Mouse (Mus musculus) thymus, postnatal 25 days (tissue): ENCODE measurements at regions not wholly inside any gene's neighbourhood (a gene's known extent, or its start where the extent isn't known, plus 50 kb on each side); places are given as distances from the start of the nearest gene placed in this dataset.

ENCODE experiments used
- DNase-seq: peaks from one replicate; pipeline ENCODE4 v3.0.0; 2022

DNA sequence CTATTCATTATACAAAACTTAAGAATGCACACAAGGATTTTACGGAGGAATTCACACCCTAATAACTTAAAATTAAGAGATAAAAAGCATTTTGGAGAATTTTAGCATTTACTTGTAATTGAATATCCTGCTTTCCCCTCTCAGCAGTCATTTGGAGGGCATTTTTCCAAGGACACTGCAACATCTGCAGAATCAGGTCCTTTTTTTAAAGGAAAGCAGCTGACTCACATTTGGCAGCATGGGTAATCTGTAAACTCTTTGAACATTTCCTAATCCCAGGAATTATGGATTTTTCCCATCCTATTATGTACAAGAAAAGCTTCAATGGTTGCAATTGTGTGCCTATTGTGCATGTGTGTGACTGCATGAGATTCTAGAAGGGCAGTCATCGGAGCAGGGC lies 112.0 kb downstream of the Gm19410 start:
- no peak for DNase-seq

DNA sequence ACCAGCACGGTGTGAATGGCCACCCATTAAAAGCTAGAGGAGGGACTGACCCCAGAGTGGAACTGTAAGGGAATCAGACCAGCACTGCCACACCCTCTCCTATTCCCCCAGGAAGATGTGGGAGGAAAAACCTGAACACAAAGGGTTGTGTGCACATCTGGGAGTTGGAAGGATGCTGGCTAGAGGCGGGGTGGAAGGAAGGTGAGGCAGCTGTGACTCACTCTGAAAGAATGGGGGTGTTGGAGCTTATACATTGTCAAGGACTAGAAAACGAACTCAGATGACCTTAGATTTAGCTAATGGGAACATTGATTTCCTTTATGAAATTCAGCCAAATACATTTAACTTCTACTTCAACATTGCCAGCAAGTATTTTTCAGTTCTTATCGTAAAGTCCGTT lies 116.2 kb downstream of the Gm19410 start:
- no peak for DNase-seq

GRCm38 (mm10) chr8:35882638-35883455 lies 117.3 kb downstream of the Gm19410 start:
- no peak for DNase-seq

DNA sequence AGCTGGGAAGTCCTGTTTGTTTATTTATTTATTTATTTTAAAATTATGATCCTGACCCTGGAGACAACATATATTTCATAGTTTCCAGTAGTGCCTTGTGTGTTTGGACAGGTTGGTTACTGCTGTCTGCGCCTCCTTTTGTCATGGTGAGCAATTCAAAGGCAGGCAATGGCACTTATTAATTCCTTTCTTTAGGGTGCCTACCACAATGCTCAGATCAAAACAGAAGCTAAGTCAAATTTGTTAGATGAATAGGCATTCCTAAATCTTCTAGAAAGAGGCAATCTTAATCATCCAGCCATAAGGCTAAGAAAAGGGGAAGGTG lies 117.8 kb downstream of the Gm19410 start:
- no peak for DNase-seq

DNA sequence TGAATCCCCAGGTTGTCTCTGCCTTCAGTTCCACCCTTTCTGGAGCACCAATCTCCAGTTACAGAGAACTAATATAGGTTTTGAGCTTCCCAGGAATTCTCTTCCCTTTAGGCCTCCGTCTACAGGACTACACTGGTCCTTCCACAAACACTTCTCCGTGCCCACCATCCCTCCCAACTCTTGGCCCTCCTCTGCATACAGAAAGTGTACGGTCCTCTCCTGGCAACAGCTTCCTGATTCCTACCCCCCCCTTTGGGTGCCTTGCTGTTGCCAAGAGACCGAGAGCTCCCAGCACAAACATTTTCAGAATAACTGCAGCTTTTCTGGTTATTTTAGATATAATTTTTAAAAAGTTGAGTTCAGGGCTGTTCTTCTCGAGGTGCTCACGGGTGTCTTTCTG lies 119.0 kb downstream of the Gm19410 start:
- DNase-seq, result no peak

DNA sequence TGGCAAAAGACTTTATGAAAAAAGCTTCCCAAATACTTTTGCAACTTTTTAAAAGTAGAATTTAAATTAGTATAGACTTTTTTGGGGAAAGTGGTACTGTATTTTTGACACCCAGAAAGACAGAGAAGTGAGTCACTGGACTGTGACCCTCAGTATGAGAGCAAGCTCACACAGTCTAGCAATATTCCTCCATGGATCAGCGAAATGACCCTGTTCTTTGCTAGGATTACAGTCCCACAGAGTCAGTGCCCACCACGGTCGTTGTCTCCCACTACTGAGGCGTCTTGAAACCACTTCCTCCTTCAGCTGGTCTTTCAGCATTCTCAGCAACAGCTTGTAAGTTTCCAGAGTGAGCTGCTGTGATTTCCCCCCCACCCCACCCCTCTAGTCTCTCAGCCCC lies 124.5 kb downstream of the Gm19410 start:
- no peak for DNase-seq

GRCm38 (mm10) chr8:35891769-35892168 lies 126.2 kb downstream of the Gm19410 start:
- no peak for DNase-seq

DNA sequence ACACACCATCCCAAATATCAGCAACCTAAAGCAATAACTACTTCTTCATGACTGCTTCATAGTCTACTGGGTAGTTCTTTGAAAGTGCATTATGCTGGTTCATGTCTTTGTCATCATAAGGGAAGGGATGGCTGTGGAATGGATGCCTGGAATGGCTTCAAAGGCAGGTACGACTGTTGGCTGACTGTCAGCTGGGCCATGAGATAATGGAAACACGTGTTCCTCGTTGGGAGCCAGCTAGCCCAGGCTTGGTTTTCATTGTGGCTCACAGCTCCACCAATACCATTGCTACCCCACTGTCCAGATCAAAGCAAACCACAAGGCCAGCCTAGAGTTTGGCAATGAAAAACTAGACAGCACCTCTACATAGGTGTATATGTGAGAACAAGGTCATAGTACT lies 132.9 kb downstream of the Gm19410 start:
- no peak for DNase-seq

- DNase-seq, result no peak
Measured at GRCm38 (mm10) chr8:35901490-35901889, 135.9 kb downstream of the Gm19410 start.

- DNase-seq, result no peak
Measured at GRCm38 (mm10) chr8:35904711-35905450, 139.3 kb downstream of the Gm19410 start.

- DNase-seq, result no peak
Measured at GRCm38 (mm10) chr8:35907998-35908397, 142.4 kb downstream of the Gm19410 start.

- DNase-seq, result no peak
Measured at GRCm38 (mm10) chr8:35912264-35912663, 146.7 kb downstream of the Gm19410 start.

DNA sequence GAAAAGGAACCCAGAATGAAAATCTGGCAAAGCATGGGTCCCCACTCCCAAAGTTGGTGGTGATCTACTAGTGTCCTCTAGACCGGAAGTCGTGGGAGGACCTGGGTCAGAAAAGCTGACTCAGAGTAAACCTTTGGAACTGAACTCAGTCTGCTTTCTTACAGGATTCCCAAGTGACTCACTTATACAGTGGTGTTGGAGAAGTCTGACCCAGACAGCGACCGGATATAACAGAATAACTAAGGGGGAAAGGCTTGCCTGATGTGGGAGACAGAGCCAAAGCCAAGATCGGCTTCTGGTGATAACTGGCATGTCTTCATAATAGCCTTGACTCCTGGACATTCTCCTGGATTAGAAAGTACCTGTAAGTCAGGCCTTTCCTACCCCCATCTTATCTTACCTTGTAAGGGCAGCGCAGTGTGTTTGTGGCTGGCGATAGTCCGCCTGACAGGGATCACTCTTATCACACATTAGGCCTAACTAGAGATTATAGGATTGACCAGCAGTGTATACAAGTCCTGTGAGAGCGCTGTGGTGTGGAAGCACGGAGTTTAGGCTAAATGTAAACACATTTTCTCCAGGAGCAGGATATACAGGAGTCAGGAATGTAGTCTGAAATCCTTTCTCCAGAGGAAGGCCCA lies 150.4 kb downstream of the Gm19410 start:
- no peak for DNase-seq

GRCm38 (mm10) chr8:35917573-35917972 lies 152.0 kb downstream of the Gm19410 start:
- no peak for DNase-seq

DNA sequence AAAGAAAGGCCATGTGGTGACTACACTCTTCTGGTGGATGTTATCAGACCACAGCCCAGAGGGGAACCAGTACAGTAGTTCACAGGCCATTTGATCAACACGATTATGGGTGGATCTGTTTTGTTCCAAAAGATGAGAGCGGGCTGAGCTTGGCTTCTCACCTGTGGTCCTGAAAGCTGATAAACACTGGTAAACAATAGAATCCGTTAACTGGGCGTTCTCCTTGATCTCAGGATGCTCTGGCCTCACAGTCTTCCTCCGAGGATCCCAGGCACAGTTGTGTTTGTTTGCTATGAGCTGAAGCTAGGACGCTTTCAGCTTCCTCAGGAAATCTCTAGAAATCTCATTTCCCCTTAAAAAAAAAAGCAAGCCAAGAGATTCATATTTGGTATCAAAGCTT lies 153.9 kb downstream of the Gm19410 start:
- DNase-seq, result no peak

DNA sequence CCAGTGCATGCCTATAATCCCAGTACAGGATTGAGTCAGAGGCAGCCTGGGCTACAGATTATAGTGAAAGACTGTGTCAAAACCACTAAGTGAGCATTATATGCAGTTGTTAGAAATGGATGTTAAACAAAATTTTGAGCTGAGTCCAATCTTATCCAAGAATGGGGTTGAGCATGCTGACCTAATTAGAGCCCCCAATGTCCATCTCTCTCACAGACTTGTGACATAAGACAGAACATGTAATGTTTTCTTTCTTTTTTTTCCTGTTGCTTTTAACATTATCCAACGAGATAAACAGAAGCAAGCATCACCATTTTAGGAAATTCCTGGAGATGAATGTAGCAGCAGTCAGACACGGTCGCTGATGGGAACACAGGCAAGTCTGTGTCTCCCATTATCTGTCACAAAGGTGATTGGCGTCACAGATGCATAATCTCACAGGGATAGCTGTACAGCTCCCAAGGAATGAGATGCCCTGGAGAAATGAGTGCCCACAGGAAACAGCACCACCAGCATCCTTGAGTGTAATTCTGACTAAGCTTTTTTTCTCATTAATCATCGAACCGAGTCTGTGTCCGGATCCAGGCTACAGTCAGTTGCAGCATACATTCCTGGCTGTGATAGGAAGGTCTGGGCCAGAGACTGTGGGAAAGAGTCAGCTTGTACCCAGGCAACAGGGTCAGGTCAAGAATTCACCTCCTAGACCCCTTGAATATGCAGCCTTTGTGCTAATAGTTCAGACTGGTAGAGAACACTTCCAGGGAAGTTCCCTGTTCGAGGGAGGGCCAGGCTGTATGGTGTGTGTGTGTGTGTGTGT lies 154.5 kb downstream of the Gm19410 start:
- no peak for DNase-seq

DNA sequence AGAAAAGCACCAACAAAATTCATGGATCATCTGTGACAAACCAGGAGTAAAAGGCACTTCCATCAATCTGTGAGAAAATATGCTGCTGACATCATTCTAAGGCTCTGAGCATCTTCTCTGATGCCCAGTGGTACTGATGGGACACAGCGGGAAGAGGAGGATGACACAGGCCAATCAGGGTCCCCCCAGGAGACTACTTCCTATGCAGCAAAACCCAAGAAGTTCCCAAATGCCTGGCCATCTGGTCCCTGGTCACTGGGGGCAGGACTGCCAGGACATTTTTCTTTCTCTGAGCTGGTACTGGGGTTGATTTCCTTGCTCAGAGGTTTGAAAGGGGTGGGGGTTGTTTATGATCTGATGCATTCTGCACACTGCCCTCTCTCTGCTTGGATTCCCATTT lies 158.4 kb downstream of the Gm19410 start:
- DNase-seq, result no peak

- DNase-seq, result no peak
Measured at GRCm38 (mm10) chr8:35927408-35927871, 161.8 kb downstream of the Gm19410 start.

GRCm38 (mm10) chr8:35930291-35930690 lies 164.7 kb downstream of the Gm19410 start:
- DNase-seq, result no peak

DNA sequence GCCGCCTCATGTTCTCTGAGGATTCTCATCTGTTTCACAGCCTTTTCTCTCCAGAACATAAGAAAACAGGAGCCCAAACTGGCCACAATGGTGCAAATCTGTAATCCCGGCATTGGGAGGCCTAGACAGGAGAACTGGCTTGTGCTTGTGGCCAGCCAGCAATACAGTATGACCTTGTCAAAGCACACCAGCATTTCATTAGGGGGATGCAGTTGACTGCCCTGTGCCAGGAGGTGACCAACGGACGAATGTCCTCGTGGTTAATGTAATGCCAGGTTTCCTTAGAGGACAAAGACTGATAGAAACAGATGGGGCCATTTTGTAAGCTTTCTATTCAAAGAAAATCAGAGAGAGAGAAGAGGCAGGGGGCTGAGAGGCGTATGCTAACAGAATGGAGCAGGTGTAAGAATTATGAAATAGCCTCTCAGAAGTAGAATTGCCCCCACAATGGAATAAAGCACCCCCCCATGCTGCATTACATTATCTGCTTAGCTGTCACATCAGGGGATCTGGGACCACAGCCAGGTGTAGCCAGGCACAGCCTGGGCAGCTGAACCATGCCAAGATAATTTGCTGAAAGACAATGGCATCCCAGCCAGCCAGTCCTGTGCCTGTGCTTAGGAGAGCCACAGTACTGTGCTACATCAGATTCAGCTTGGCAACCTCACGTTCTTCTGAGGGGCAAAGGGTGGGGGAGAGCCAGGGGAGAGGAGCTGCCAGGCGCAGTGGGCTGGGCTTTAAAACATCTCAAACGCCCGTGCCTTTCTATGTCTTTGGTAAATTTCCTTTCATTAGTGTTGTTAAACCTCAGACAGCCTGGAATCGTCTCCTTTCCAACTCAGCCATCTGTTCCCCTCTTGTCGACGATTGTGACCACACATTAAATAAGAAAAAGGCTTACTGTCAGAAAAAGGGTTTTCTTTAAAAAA lies 167.9 kb downstream of the Gm19410 start:
- DNase-seq, result no peak

DNA sequence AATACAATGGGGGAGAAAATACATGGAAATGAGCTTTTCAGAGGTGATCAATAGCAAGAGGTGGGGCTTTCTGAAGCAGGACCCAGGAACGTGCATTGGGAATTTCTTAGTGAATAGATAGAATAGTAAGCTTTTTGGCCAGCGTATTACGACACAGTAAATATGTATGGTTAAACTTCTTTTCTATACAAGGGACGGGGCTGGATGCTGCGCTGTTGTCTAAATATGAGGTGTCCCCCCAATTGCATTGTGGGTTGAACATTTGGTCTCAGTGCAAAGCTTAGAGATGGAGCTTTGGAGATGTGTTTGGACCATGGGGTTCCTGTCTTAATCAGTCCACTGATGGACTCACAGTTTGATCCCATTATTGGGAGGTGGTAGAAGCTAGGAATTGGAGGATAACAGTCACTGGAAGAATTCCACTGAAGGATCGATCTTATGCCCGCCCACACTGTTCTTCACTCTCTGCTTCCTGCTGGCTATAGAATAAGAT lies 168.6 kb downstream of the Gm19410 start:
- no peak for DNase-seq

DNA sequence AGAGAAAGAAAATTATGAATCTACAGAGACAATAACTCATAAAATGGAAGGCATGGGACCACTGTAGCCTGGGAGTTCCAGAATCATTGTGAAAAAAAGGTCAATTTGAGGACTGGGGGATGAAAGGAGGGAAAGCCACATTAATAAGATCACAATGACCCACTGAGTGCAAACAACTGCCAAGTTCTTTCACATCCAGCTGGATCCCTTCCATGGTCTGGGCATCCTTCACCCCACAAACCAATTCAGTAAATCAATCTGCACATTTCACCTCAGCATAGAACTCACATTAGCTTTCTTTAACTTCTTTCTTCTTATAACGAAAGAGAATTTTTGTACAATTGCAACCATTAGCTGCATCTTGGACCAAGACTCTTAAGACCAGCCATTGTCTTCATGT lies 169.4 kb downstream of the Gm19410 start:
- DNase-seq, result no peak
